Mouse (Mus musculus): ENCODE results near the gene Nfx1.
"Not testable (repeated sequence)": the region's sequence is repeated elsewhere in the genome, so short reads cannot be mapped to it uniquely, and the experiment has no call there.

Nfx1 gene

GRCm38 (mm10) chr4:40970842-40971701 is at the start of gene Nfx1:
Gene Nfx1 (plus strand): TSS chr4:40970906.
- peak; percentile 92 to 94 for DNase-seq (ENCODE audit: low spot score in 2 of 2)

- no peak for DNase-seq (ENCODE audit: low spot score in 2 of 2)
Observed at GRCm38 (mm10) chr4:40921288-40921687, 49.4 kb upstream of the Nfx1 start.

GRCm38 (mm10) chr4:40923087-40923651 is 47.5 kb upstream of the Nfx1 start:
- no peak for DNase-seq (ENCODE audit: low spot score in 2 of 2)

GRCm38 (mm10) chr4:40925568-40925967 is 45.1 kb upstream of the Nfx1 start:
- DNase-seq (ENCODE audit: low spot score in 2 of 2): no peak

GRCm38 (mm10) chr4:40929046-40929445 is 41.7 kb upstream of the Nfx1 start:
- DNase-seq (ENCODE audit: low spot score in 2 of 2): no peak

DNA sequence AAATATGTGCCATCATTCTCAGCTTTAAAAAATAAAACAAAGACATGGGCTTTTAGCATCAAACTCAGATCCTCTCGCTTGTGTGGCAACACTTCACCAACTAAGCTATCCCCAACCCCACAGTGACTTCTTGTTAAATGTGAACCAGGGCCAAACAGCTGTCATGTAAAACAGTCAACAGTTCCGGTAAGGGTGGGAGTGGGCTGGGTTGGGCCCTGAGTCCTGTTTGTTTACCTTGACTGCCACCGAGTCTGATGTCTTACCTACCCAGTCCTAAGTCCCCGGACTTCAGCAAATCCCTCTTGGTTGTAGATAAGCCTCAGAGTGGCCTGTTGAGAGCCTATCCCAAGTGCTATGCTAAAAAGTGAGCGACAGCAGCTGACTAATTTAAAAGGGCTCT is 37.0 kb upstream of the Nfx1 start:
- DNase-seq (ENCODE audit: low spot score in 2 of 2): no peak

DNA sequence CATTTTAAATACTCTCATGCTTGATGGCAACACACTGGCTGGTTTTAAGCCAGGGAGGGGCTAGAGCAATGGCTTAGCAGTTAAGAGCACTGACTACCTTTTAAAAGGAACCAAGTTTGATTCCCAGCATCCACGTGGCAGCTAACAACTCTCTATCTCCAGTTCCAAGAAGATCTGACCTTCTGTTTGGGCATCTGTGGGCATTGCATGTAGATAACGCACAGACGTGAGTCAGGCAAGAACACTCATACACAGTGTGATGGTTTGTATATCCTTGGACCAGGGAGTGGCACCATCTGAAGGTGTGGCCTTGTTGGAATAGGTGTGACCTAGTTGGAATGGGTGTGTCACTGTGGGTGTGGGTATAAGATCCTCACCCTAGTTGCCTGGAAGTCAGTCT is 36.3 kb upstream of the Nfx1 start:
- not testable (repeated sequence) for DNase-seq (ENCODE audit: low spot score in 2 of 2)

DNA sequence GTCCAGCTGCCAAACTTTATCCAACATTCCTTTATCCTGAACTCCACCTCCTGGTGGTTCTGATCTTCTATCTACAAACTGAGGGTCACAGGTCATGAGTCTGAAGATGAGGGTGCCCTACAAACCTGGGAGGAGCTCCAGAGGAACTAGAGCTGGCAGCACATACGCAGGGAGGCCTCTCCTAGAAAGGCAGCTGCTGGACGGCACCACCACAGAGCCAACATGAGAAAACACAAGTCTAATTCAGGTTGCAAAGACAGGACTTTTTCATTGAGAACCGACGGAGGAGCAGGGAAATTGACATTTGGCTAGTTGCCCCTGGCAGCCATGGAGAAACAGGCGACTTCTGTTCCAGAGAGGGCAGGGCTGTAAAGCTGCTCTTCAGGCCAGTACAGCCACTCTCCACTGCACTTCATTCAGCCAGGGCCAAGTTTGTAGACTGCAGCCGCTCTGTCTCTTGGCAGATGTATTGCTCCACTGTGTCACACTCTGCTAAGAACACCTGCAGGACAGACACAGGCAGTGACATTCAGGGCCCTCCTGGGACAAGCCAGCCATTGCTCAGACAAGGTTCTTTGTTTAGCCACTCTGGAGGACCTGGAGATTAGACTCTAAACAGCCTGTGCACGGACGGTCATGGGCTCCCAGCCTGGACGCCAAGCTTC is 34.4 kb upstream of the Nfx1 start:
- peak in 1 of 2 experiments; percentile 61 for DNase-seq (ENCODE audit: low spot score in 2 of 2)

DNA sequence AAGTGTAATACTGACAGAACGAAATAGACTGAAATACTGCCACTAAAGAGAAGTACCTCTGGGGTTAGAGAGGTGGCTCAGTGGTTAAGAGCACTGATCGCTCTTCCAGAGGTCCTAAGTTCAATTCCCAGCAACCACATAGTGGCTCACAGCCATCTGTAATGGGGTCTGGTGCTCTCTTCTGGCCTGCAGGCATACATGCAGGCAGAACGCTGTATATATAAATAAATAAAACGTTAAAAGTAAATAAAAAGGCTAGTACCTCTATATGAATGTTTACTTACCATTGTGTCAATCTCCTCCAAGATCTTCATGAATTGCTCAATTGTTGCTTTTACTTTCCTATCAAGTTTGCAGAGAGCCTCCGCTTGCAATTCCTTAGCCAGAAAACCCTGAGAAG is 31.9 kb upstream of the Nfx1 start:
- DNase-seq (ENCODE audit: low spot score in 2 of 2): no peak

GRCm38 (mm10) chr4:40943651-40944050 is 27.1 kb upstream of the Nfx1 start:
- DNase-seq (ENCODE audit: low spot score in 2 of 2): no peak

- DNase-seq (ENCODE audit: low spot score in 2 of 2): no peak
Observed at GRCm38 (mm10) chr4:40946516-40947121, 24.1 kb upstream of the Nfx1 start.

GRCm38 (mm10) chr4:40947565-40948159 is 23.0 kb upstream of the Nfx1 start:
- DNase-seq (ENCODE audit: low spot score in 2 of 2): no peak

DNA sequence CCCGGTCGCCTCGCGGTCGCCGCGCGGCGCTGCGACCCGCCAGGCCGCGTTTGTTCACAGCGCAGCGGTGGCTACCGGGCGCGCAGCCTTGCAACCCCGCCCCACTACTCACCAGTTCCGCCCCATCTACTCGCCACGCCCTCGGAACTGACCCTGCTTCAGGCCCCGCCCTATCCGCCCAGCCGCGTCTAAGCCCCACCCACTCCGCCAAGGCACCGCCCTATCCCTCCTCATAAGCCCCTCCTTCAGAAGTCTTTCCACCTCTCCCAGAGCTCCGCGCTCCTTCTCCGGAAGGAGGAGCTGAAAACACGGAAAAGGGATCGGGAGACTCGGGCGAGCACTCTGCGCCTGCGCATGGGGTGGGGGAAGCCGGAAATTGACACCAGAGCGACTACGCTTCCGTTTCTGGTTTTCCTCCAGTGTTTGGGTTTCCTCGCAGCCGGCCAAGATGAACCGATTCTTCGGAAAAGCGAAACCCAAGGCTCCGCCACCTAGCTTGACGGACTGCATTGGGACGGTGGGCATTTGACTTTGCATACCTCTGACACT is 22.5 kb upstream of the Nfx1 start, which contains the start of the genes Bag1 and Chmp5:
Bag1 (minus strand) TSS at position 135 of the 549 bp plus-strand sequence.
Chmp5 (plus strand) TSS at position 248 of the 549 bp plus-strand sequence.
- peak; percentile 99 for DNase-seq (ENCODE audit: low spot score in 2 of 2)

DNA sequence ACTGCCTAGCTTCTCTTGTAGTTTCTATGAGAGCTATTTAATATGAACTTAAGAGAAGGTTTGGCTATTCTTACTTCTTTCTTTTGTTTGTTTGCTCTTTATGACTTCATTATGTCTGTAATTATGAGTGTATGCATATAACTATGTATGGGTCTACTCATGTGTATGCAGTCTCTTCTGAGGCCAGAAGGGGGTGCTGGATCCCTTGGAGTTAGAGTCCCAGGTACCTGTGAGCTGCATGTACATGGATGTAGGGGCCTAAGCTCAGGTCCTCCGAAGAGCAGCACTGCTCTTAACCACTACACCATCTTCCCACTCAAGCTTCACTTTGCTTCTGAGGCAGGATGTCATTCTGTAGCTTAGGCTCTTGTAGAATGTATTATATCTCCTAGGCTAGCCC is 17.2 kb upstream of the Nfx1 start:
- no peak for DNase-seq (ENCODE audit: low spot score in 2 of 2)

GRCm38 (mm10) chr4:40955942-40956341 is 14.8 kb upstream of the Nfx1 start:
- DNase-seq (ENCODE audit: low spot score in 2 of 2): no peak

DNA sequence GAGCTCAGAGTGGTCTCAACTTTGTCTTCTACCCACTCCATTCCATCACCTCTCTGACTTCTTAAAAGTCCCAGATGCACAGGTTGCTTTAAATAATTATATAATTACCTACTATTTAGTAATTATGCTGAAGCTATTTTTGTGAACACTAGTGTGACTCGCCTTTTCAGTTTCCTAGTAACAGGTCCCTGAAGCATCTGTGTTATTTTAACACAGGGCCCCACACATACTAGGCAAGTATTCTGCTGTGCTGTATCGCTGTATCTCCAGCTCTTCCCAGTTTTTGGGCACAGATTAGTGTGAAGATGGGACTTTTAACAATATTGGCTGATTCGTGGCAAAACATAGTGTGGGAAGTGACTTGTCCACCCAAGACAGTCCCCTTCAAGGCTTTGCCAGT is 7.2 kb upstream of the Nfx1 start:
- no peak for DNase-seq (ENCODE audit: low spot score in 2 of 2)

DNA sequence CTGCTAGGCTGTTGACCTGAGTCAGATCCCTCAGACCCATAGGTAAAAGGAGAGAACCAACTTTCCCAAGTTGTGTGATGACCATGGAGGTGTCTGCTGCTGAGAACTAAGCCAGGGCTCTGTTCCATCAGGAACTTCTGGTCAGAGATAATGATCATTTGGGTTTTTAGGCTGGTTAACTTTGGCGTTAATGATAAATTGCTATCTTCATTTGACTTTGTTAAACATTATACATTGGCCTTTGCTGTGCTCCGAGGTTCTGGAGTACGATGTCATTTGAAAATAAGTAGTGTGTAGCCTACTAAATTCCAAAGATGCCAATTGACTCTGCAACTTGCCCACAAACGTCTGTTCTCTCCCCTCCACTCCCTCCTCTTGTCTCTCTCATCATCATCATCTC is 1.5 kb upstream of the Nfx1 start:
- DNase-seq (ENCODE audit: low spot score in 2 of 2): no peak

DNA sequence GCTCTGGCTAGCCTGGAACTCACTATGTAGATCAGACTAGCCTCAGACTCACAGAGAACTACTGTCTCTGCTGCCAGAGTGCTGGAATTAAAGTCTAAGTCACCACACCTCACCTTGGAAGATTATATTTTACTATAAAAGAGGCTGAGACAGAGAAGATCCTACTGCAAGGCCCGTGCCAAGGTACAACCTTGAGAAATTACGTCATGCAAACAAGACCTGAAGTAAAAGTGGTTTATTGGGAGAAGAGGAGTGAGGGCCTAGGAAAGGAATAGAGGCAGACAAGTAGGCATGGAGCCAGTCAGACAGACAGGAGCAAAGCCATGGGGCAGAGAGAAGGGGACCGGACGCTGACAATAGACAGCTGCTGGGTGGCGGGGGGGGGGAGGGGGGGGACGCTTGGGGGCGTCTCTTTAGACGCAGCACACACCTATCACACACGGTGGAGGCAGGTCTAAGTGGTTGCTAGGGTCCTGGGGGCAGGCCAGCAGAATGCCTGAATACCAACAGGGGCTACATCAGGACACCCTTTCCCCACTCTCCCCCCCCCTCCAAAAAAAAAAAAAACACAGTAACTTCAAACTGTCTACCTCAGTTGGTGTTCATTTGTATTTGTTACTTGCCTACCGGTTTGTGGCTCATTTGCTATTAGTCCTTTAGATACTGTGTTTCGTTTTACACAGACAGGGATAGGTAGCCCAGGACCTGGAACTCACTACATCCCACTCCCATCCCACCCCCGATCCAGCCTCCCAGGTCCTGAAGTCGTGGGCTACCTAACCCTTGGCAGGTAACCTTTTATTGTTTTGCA is 720 bp upstream of the Nfx1 start:
- no peak for DNase-seq (ENCODE audit: low spot score in 2 of 2)

DNA sequence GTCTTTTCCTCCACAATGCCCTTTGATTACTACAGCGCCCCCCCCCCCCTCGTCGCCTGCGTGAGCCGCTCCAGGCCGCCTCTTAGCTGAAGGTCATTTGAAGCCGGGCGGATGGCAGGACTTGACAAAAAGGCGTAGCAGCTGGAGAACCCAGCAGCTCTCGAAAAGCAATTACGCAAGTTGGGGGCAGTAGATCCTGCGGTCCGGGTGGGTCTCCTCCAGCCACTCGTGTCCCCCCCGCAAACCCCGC is 189 bp upstream of the Nfx1 start:
- DNase-seq (ENCODE audit: low spot score in 2 of 2): no peak

DNA sequence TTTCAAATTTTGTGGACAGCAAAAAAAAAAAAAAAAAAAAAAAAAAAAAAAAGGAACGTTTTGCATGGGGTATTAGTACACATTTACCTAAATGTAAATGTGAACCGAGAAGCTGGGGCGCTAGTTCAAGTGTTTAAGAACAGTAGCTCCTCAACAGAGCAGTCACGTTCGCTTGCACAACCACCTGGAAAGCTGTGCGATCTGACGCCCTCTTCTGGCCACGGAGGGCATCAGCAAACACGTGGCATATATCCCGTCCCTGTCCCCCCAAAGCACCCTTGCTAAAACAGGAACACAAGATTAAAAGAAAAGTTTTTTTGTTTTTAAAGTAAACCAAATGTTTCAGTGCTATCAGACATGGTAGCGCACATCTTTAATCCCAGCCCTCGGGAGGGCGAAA is 1.0 kb downstream of the Nfx1 start:
- DNase-seq (ENCODE audit: low spot score in 2 of 2): no peak

DNA sequence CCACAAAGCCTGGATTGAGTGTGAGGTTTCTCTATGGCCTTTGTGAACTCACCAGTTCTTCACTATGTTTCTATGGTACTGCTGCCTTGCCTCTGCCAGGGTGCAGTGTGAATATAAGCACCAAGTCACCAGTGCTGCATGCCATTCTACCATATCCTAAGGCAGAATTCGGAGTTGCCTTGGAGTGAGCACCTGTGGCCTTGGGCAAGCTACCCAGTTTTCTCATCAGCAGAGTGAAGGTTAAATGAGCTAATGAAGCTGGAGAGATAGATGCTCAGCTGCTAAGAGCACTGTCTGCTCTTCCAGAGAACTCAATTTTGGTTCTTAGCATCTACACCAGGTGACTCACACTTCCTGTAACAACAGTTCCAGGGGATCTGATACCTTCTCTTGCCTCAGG is 3.3 kb downstream of the Nfx1 start:
- no peak for DNase-seq (ENCODE audit: low spot score in 2 of 2)
